Mouse (Mus musculus): ENCODE measurements around the gene Gm45711.

GRCm38 (mm10) chr8:104341106-104341561, 31.3 kb upstream of the Gm45711 start:
- TF ChIP-seq CTCF (conservative IDR thresholded peaks at IDR 0.05; ENCODE audit: low read length) (no peak), NANOG (IDR thresholded peaks at IDR 0.05; ENCODE audit: borderline replicate concordance, low read length) (no peak)

Data from E14TG2a.4 (cell line).